Mouse (Mus musculus) embryonic facial prominence, embryonic 10.5 days (tissue): Measurements from ENCODE around the gene Zscan22. TPM values are rescaled to one million over a fixed set of nuclear protein-coding genes. Genes with fewer than 3 reads are reported as not detected.
"Not testable (repeated sequence)": the region's sequence is repeated elsewhere in the genome, so short reads cannot be mapped to it uniquely, and the experiment has no call there.

Experiments used
- DNase-seq: peaks from one replicate; pipeline ENCODE4 v3.0.0-alpha.2; 2017; ENCODE audit warnings: low spot score
- H3K27ac ChIP-seq: fragments of 300-500 bp; sonication (generic); replicated peaks from 2 replicates; pipeline ENCODE4 v1.5.1; 2016; ENCODE audit warnings: mild to moderate bottlenecking
- H3K27me3 ChIP-seq: fragments of 300-500 bp; sonication (generic); replicated peaks from 2 replicates; pipeline ENCODE4 v1.6.1; 2016; ENCODE audit warnings: low read depth, mild to moderate bottlenecking; ENCODE audit not compliant: poor library complexity, severe bottlenecking
- H3K36me3 ChIP-seq: fragments of 300-500 bp; sonication (generic); replicated peaks from 2 replicates; pipeline ENCODE4 v1.6.1; 2016; ENCODE audit warnings: mild to moderate bottlenecking, moderate library complexity
- H3K4me1 ChIP-seq: fragments of 300-500 bp; sonication (generic); 2 replicates; pipeline ENCODE4 v1.6.1; 2016
- H3K4me3 ChIP-seq: fragments of 300-500 bp; sonication (generic); 2 replicates; pipeline ENCODE4 v1.5.1; 2016; ENCODE audit warnings: mild to moderate bottlenecking, moderate library complexity
- H3K9me3 ChIP-seq: fragments of 300-500 bp; sonication (generic); 2 replicates; pipeline ENCODE4 v1.6.1; 2016; ENCODE audit warnings: mild to moderate bottlenecking
- WGBS: fragments of 180-500 bp; shearing (Covaris S2); methylation state at CpG from one replicate; pipeline ENCODE4 v1.1.7; 2016; 5-methylcytosine and 5-hydroxymethylcytosine counted together
- polyA plus RNA-seq: library from polyadenylated mRNA; unstranded; fragments of >200 nt; fragmentation: Nextera tagmentation; extraction: Ambion mirVana; gene quantifications from 2 replicates; pipeline ENCODE4 v1.2.1, GENCODE M21; 2016

The Zscan22 gene
- polyA plus RNA-seq: 19.7 and 20.1 TPM in 2 replicates

GRCm38 (mm10) chr7:12897655-12898410, at the start of gene Zscan22:
Zscan22 (plus strand) TSS chr7:12897815.
- H3K36me3 ChIP-seq: peaks cover 21% of the 10 kb centered on the region
- 8% methylated on average over 36 of the region's 36 CpGs for WGBS
- peak; percentile 92 for DNase-seq
- H3K27me3 ChIP-seq: no peaks in the 10 kb centered on the region
- H3K4me1 ChIP-seq: peaks cover 6% of the 10 kb centered on the region; the same call in 1 of the 2 replicates
- H3K9me3 ChIP-seq: no peaks in the 10 kb centered on the region
- peak within 1 kb of the TSS; percentile 64 for H3K4me3 ChIP-seq
- peak within 1 kb of the TSS; percentile 78 for H3K27ac ChIP-seq

- H3K4me3 ChIP-seq: no peak overlapping the region
- DNase-seq: no peak
- 25% methylated on average over 3 of the region's 3 CpGs for WGBS
Observed at GRCm38 (mm10) chr7:12874301-12874700, 23.3 kb upstream of the Zscan22 start.

GRCm38 (mm10) chr7:12880036-12880435, 17.6 kb upstream of the Zscan22 start:
- H3K9me3 ChIP-seq: no peaks in the 10 kb centered on the region
- no peak for DNase-seq
- no peak overlapping the region for H3K27ac ChIP-seq
- peaks cover 18% of the 10 kb centered on the region for H3K36me3 ChIP-seq
- H3K4me3 ChIP-seq: no peak overlapping the region
- peaks cover 8% of the 10 kb centered on the region for H3K4me1 ChIP-seq
- no peaks in the 10 kb centered on the region for H3K27me3 ChIP-seq

More at GRCm38 (mm10) chr7:12874301-12874700, 23.3 kb upstream of the Zscan22 start:
- Histone ChIP-seq H3K9me3 (peaks cover 5% of the 10 kb centered on the region; the same call in 1 of the 2 replicates), H3K4me1 (no peaks in the 10 kb centered on the region), H3K27me3 (no peaks in the 10 kb centered on the region), H3K36me3 (no peaks in the 10 kb centered on the region), H3K27ac (no peak overlapping the region)

- 47% methylated on average over 8 of the region's 8 CpGs for WGBS
- Histone ChIP-seq H3K27ac (peak overlapping the region; percentile 88), H3K4me3 (peak overlapping the region; percentile 68), H3K36me3 (peaks cover 23% of the 10 kb centered on the region)
- H3K9me3 ChIP-seq, H3K4me1 ChIP-seq, DNase-seq, H3K27me3 ChIP-seq: not testable (repeated sequence)
Observed at GRCm38 (mm10) chr7:12880497-12880896, 17.1 kb upstream of the Zscan22 start.

- Histone ChIP-seq H3K27me3 (no peaks in the 10 kb centered on the region), H3K9me3 (no peaks in the 10 kb centered on the region), H3K4me1 (peaks cover 8% of the 10 kb centered on the region), H3K4me3 (peak within 1 kb of the TSS; percentile 68), H3K36me3 (peaks cover 29% of the 10 kb centered on the region), H3K27ac (peak within 1 kb of the TSS; percentile 88)
- WGBS: 3% methylated on average over 35 of the region's 35 CpGs
- DNase-seq: peak; percentile 96
Observed at GRCm38 (mm10) chr7:12880911-12881660, 16.5 kb upstream of the Zscan22 start, which contains the start of gene Zfp128. Zfp128 (plus strand) TSS chr7:12881177.

GRCm38 (mm10) chr7:12886563-12887266, 10.9 kb upstream of the Zscan22 start:
- Histone ChIP-seq H3K36me3 (peaks cover 84% of the 10 kb centered on the region), H3K27me3 (no peaks in the 10 kb centered on the region), H3K9me3 (no peaks in the 10 kb centered on the region), H3K4me1 (peaks cover 4% of the 10 kb centered on the region), H3K4me3 (no peak overlapping the region), H3K27ac (no peak overlapping the region)
- DNase-seq: no peak
- 92% methylated on average over 12 of the region's 12 CpGs for WGBS

- DNase-seq: no peak
- Histone ChIP-seq H3K4me1 (no peaks in the 10 kb centered on the region), H3K36me3 (peaks cover 92% of the 10 kb centered on the region), H3K4me3 (no peak overlapping the region), H3K9me3 (no peaks in the 10 kb centered on the region), H3K27ac (no peak overlapping the region), H3K27me3 (no peaks in the 10 kb centered on the region)
- 95% methylated on average over 5 of the region's 5 CpGs for WGBS
Observed at GRCm38 (mm10) chr7:12887585-12887984, 10.0 kb upstream of the Zscan22 start.

- H3K27me3 ChIP-seq: no peaks in the 10 kb centered on the region
- H3K4me1 ChIP-seq: no peaks in the 10 kb centered on the region
- H3K9me3 ChIP-seq: no peaks in the 10 kb centered on the region
- no peak overlapping the region for H3K4me3 ChIP-seq
- peaks cover 65% of the 10 kb centered on the region for H3K36me3 ChIP-seq
- no peak for DNase-seq
- H3K27ac ChIP-seq: no peak overlapping the region
- 91% methylated on average over 14 of the region's 14 CpGs for WGBS
Observed at GRCm38 (mm10) chr7:12890928-12891327, 6.7 kb upstream of the Zscan22 start.

- Histone ChIP-seq H3K9me3 (no peaks in the 10 kb centered on the region), H3K36me3 (peaks cover 61% of the 10 kb centered on the region), H3K4me3 (no peak overlapping the region), H3K27me3 (no peaks in the 10 kb centered on the region), H3K4me1 (no peaks in the 10 kb centered on the region), H3K27ac (no peak overlapping the region)
- DNase-seq: no peak
- WGBS: 75% methylated on average over 1 of the region's 1 CpGs
Observed at GRCm38 (mm10) chr7:12891334-12891733, 6.3 kb upstream of the Zscan22 start.

- Histone ChIP-seq H3K4me1 (peaks cover 6% of the 10 kb centered on the region; the same call in 1 of the 2 replicates), H3K27ac (no peak overlapping the region), H3K9me3 (no peaks in the 10 kb centered on the region), H3K27me3 (no peaks in the 10 kb centered on the region), H3K36me3 (peaks cover 57% of the 10 kb centered on the region), H3K4me3 (no peak overlapping the region)
- no peak for DNase-seq
- WGBS: 89% methylated on average over 5 of the region's 5 CpGs
Observed at GRCm38 (mm10) chr7:12901517-12901916, 3.9 kb downstream of the Zscan22 start.

- H3K27me3 ChIP-seq: no peaks in the 10 kb centered on the region
- H3K4me3 ChIP-seq: peak overlapping the region; percentile 28
- H3K4me1 ChIP-seq: 0 out of 2 replicates have a peak, but pooled peaks cover 2% of the 10 kb centered on the region
- no peak overlapping the region for H3K27ac ChIP-seq
- peaks cover 78% of the 10 kb centered on the region for H3K36me3 ChIP-seq
- no peak for DNase-seq
- 63% methylated on average over 10 of the region's 10 CpGs for WGBS
- H3K9me3 ChIP-seq: no peaks in the 10 kb centered on the region
Observed at GRCm38 (mm10) chr7:12903623-12904022, 6.0 kb downstream of the Zscan22 start.

GRCm38 (mm10) chr7:12905146-12905545, 7.5 kb downstream of the Zscan22 start:
- Histone ChIP-seq H3K4me1 (peaks cover 7% of the 10 kb centered on the region), H3K4me3 (no peak overlapping the region), H3K9me3 (0 out of 2 replicates have a peak, but pooled peaks cover 4% of the 10 kb centered on the region), H3K27me3 (no peaks in the 10 kb centered on the region), H3K36me3 (peaks cover 81% of the 10 kb centered on the region), H3K27ac (no peak overlapping the region)
- DNase-seq: no peak
- WGBS: 85% methylated on average over 1 of the region's 1 CpGs
